Mouse (Mus musculus) splenic B cell, adult 2 months (primary cell): ENCODE data around the gene Psg22.
A peak's percentile ranks its signal among the peaks of the same experiment; 100 is the strongest.
"Not testable (repeated sequence)": the region's sequence is repeated elsewhere in the genome, so short reads cannot be mapped to it uniquely, and the experiment has no call there.

Experiments used
- DNase-seq: peaks from one replicate; pipeline ENCODE4 v3.0.0-alpha.2; 2011; ENCODE audit warnings: low read depth, low spot score
- H3K27me3 ChIP-seq: 2 replicates; pipeline ENCODE4 v1.6.1; 2012; ENCODE audit warnings: mild to moderate bottlenecking, low read length, moderate library complexity, mixed read lengths; ENCODE audit not compliant: control insufficient read depth, poor library complexity, insufficient read depth, severe bottlenecking
- H3K36me3 ChIP-seq: 2 replicates; pipeline ENCODE4 v1.6.1; 2012; ENCODE audit warnings: mild to moderate bottlenecking, low read length, moderate library complexity, mixed read lengths; ENCODE audit not compliant: control insufficient read depth, poor library complexity, insufficient read depth, severe bottlenecking

The Psg22 gene

GRCm38 (mm10) chr7:18717790-18718189 is at the start of gene Psg22:
Gene Psg22 (plus strand): TSS chr7:18718090.
- H3K27me3 ChIP-seq: no peaks in the 10 kb centered on the region
- no peaks in the 10 kb centered on the region for H3K36me3 ChIP-seq
- DNase-seq: no peak

GRCm38 (mm10) chr7:18679772-18680171 is 38.1 kb upstream of the Psg22 start:
- Histone ChIP-seq H3K36me3 (no peaks in the 10 kb centered on the region), H3K27me3 (no peaks in the 10 kb centered on the region)
- DNase-seq: no peak

GRCm38 (mm10) chr7:18685586-18685985 is 32.3 kb upstream of the Psg22 start:
- Histone ChIP-seq H3K27me3 (no peaks in the 10 kb centered on the region), H3K36me3 (no peaks in the 10 kb centered on the region)
- DNase-seq: no peak

DNA sequence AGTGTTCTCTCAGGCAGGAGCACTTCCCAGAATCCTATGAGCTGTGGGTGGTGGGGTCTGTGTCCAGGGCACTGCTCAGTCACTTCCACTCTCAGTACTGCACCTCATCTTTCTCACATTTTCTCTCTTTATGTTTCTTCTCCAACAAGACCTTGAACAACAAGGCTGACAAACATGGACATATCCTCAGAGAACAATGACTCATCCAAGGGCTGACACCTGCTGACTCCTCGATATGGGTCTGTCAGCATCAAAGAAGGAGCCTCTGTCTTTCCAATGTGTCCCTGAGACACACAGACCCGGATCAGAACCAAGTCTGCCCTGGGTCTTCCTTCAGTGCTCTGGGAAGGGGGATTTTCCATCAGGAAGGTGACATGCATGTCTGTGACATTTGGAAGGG is 31.8 kb upstream of the Psg22 start, which contains the start of gene Psg20:
TSS of gene Psg20 (minus strand) at position 101 of the 400 bp plus-strand sequence.
- no peaks in the 10 kb centered on the region for H3K27me3 ChIP-seq
- H3K36me3 ChIP-seq: no peaks in the 10 kb centered on the region
- no peak for DNase-seq

- H3K27me3 ChIP-seq, H3K36me3 ChIP-seq: not testable (repeated sequence)
- DNase-seq: peak; percentile 1
Measured at GRCm38 (mm10) chr7:18710331-18710730, 7.6 kb upstream of the Psg22 start.

DNA sequence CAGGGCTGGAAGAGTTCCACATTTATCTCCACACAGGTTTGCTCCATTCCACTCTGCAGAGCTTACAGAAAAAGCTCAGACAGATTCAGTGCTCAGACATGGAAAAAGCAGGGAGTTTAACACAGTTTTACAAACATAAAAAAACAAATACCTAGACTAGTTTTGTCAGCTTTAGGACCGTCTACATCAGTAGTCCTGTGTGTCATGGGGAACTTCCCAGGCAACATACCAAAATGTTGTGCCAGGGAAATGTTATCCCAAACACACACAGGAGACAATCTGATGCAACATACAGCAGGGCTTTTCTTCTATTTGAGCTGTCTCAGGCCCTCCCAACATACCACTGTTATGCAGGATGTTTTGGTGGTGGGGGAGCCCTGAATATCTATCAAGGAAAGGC is 7.0 kb upstream of the Psg22 start:
- Histone ChIP-seq H3K36me3 (no peaks in the 10 kb centered on the region), H3K27me3 (no peaks in the 10 kb centered on the region)
- DNase-seq: no peak

DNA sequence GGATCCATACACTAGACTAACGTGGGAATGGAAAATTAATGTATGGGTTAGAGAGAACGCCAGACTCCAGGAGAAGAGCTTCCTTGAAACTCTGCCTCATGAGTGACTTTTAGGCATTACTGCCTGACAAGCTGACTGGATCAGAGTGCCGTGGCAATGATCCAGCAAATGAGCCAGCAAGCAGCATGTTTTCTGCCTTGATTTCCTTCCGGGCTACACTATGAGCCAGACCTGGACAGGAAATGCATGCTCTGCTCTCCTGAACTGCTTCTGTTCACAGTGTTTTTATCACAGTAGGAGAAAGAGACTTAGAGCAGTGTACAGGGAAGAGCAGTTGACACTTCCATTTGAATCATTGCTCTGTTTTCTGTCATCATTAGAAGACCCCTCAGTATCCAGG is 2.3 kb upstream of the Psg22 start:
- H3K36me3 ChIP-seq: no peaks in the 10 kb centered on the region
- DNase-seq: no peak
- no peaks in the 10 kb centered on the region for H3K27me3 ChIP-seq

- no peak for DNase-seq
- Histone ChIP-seq H3K27me3 (no peaks in the 10 kb centered on the region), H3K36me3 (no peaks in the 10 kb centered on the region)
Measured at GRCm38 (mm10) chr7:18724001-18724400, 6.1 kb downstream of the Psg22 start.

GRCm38 (mm10) chr7:18725931-18726330 is 8.0 kb downstream of the Psg22 start:
- H3K36me3 ChIP-seq, H3K27me3 ChIP-seq, DNase-seq: not testable (repeated sequence)

DNA sequence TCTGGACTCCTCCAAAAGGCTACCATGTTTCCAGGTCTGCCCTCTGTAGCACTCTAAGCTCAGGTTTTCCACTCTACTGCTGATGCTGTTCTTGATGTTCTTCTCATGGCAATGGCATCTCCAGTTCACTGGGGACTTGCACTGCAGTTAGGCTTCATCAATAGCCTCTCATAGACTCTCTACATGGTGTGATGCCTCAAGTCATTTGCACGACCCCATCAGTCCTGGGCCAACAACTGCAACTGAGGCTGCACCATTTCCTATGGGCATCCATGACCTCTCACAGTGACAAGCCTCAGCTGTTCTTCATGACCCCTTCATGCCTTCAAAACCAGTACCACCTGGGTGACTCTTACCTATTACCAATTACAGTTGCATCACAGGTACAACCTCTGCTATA is 10.5 kb downstream of the Psg22 start:
- no peaks in the 10 kb centered on the region for H3K27me3 ChIP-seq
- no peaks in the 10 kb centered on the region for H3K36me3 ChIP-seq
- no peak for DNase-seq

DNA sequence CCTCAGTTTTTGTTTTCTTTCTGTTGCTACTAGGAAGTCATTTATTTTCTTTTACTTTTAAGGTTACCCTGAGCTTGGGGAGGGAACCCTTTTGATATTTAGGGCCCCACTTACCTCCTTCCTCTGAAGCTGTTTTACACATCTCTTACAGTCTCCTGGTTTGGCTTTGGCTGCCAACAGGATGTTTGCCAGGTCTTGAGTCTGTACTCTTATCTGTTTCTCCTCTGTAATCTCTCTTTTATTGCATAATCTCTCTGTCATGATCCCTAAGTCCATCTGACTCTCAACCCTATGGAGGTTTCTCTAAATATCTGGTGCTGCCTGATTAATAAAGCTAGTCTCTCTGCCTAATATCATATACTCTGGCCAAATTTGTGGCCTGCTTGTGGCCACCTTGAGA is 15.2 kb downstream of the Psg22 start:
- no peaks in the 10 kb centered on the region for H3K36me3 ChIP-seq
- DNase-seq: no peak

DNA sequence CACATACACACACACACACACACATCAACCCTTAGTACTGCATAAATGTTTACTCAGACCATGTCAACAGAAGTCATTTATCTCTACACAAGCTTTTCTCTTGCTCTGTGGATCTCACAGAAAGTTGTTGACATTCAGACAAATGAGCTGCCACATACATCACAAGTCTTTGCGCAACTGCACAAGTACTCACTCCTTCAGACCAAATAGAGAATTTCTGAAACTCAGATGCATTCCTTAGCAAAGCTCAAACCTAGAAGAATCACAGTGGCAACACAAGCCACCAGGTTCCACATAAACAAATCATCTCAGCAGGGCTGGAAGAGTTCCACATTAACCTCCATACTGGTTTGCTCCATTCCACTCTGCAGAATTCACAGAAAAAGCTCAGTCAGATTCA is 16.6 kb downstream of the Psg22 start:
- Histone ChIP-seq H3K36me3 (no peaks in the 10 kb centered on the region), H3K27me3 (no peaks in the 10 kb centered on the region)
- no peak for DNase-seq

More for the DNA sequence above, 15.2 kb downstream of the Psg22 start:
- no peaks in the 10 kb centered on the region for H3K27me3 ChIP-seq

DNA sequence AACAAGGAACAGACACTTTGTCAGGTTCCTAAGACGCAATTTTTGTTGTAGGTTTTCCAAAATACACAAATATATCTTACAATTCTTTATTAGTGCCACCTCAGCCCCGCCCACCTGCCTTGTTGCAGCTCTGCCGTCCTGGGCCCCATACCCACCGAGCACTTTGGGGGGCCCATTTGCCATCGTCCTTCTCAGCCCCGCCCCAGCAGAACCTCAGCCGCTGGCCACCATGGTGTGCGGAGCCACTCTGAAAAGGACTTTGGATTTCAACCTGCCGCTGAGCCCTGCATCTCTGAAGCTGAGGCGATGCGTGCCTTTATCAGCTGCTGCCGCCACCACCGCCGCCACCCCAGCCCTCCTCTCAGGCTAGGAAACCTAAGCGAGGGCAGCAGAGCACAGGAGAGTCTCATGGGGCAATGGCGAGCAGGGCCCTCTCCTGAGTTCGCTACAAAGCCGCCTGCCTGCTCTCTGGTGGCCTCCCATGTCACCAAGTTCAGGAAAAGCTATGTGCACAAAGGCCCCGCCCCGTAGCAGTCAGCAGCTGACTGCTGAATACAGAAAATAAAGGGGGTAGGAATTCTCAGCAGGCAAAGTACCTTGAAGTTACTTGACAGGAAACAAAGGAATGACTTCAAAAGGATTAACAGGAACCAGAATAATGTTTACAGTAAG is 28.4 kb downstream of the Psg22 start:
- Histone ChIP-seq H3K27me3 (no peaks in the 10 kb centered on the region), H3K36me3 (no peaks in the 10 kb centered on the region)
- no peak for DNase-seq

- not testable (repeated sequence) for H3K36me3 ChIP-seq, DNase-seq, H3K27me3 ChIP-seq
Measured at GRCm38 (mm10) chr7:18747420-18747819, 29.5 kb downstream of the Psg22 start.

DNA sequence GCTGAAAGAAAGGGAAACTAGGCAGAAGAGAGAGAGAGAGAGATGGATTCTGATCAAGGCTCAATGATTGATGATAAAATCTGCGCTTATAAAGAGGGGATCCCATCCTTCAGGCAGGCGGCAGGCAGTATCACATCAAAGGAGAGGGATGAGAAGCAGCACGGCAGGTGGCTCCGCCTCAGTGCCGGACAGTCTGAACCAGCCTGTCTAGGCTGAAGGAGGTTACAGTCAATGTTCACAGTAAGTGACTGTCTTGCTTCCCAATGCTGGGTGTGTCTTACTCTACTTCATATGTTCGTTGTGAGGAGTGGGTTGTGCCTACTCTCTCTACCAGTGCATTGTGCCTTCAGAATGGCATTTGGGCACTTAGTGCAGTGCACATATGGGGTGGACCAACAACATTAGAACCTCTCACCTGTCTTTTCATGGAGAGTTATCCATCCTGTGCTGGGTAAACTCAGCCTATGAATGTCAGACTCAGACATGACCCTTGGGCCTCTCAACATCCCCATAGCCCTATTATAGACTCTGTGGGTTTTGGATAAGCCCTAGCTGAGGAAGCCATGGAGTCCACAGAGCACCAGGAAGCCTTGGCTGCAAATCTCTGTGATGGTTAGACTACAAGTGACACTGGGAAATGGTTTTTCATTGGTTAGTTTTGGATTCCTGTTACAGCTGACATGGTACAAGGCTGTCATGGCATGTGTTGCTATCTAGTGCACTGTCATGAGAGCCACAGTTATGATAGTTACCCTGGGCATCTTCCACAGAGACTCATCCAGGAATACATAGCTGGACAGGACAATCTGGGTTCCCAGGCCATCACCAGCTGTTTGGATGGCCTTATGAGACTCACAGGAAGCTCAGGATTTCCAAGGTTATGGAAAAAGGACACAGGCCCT is 31.4 kb downstream of the Psg22 start:
- Histone ChIP-seq H3K36me3 (no peaks in the 10 kb centered on the region), H3K27me3 (no peaks in the 10 kb centered on the region)
- no peak for DNase-seq
